Mouse (Mus musculus): Measurements from ENCODE around the gene Dnajb12. TPM values are rescaled to one million over a fixed set of nuclear protein-coding genes. Genes with fewer than 3 reads are reported as not detected.

Gene Dnajb12
- polyA plus RNA-seq, 1 experiment from 2014 or later = 25.3 TPM

- H3K4me3 ChIP-seq (ENCODE audit: low read depth, low read length) = 0 out of 2 replicates have a peak overlapping the region, but pooled peaks have one; percentile 5
- 9% methylated on average over 4 of the region's 4 CpGs for WGBS
- no peak overlapping the region for H3K27ac ChIP-seq (ENCODE audit: low read depth, low read length)
- peak overlapping the region; percentile 24; the same call in 1 of the 2 replicates for H3K9ac ChIP-seq (ENCODE audit: low read length)
- H3K4me2 ChIP-seq (ENCODE audit: low read depth, low read length, severe bottlenecking) = peak overlapping the region; percentile 44
- H3K4me1 ChIP-seq (replicated peaks; ENCODE audit: control insufficient read depth, insufficient read depth, low read length) = peaks cover 15% of the 10 kb centered on the region
- no peaks in the 10 kb centered on the region for H3K27me3 ChIP-seq (ENCODE audit: control insufficient read depth, insufficient read depth, low read length)
- DNase-seq (ENCODE audit: low spot score) (no peak), ATAC-seq (replicated peaks; ENCODE audit: low FRiP score) (no peak)
- no peaks in the 10 kb centered on the region for H3K9me3 ChIP-seq (ENCODE audit: control insufficient read depth, low read length)
- no peaks in the 10 kb centered on the region for H3K36me3 ChIP-seq (ENCODE audit: control insufficient read depth, insufficient read depth, low read length)
Observed at GRCm38 (mm10) chr10:59916159-59916558, 36.8 kb downstream of the Dnajb12 start.

- H3K4me2 ChIP-seq (ENCODE audit: low read depth, low read length, severe bottlenecking) = peak overlapping the region; percentile 44
- no peaks in the 10 kb centered on the region; the same call in 1 of the 2 replicates for H3K27me3 ChIP-seq (ENCODE audit: control insufficient read depth, insufficient read depth, low read length)
- under 1% methylated on average over 10 of the region's 10 CpGs for WGBS
- ATAC-seq (replicated peaks; ENCODE audit: low FRiP score) = peak; percentile 80
- no peaks in the 10 kb centered on the region for H3K36me3 ChIP-seq (ENCODE audit: control insufficient read depth, insufficient read depth, low read length)
- peaks cover 17% of the 10 kb centered on the region for H3K4me1 ChIP-seq (replicated peaks; ENCODE audit: control insufficient read depth, insufficient read depth, low read length)
- 0 out of 2 replicates have a peak overlapping the region, but pooled peaks have one; percentile 5 for H3K4me3 ChIP-seq (ENCODE audit: low read depth, low read length)
- peak overlapping the region; percentile 24; the same call in 1 of the 2 replicates for H3K9ac ChIP-seq (ENCODE audit: low read length)
- no peak overlapping the region for H3K27ac ChIP-seq (ENCODE audit: low read depth, low read length)
- DNase-seq (ENCODE audit: low spot score) = peak; percentile 79
- no peaks in the 10 kb centered on the region for H3K9me3 ChIP-seq (ENCODE audit: control insufficient read depth, low read length)
Observed at GRCm38 (mm10) chr10:59916649-59917048, 37.3 kb downstream of the Dnajb12 start.

GRCm38 (mm10) chr10:59918111-59918510 lies 38.8 kb downstream of the Dnajb12 start:
- no peak overlapping the region for H3K9ac ChIP-seq (ENCODE audit: low read length)
- no peaks in the 10 kb centered on the region for H3K36me3 ChIP-seq (ENCODE audit: control insufficient read depth, insufficient read depth, low read length)
- 89% methylated on average over 4 of the region's 4 CpGs for WGBS
- H3K27me3 ChIP-seq (ENCODE audit: control insufficient read depth, insufficient read depth, low read length) = no peaks in the 10 kb centered on the region; the same call in 1 of the 2 replicates
- H3K4me2 ChIP-seq (ENCODE audit: low read depth, low read length, severe bottlenecking) = no peak overlapping the region
- H3K4me3 ChIP-seq (ENCODE audit: low read depth, low read length) = no peak overlapping the region
- no peak overlapping the region for H3K27ac ChIP-seq (ENCODE audit: low read depth, low read length)
- peaks cover 15% of the 10 kb centered on the region for H3K4me1 ChIP-seq (replicated peaks; ENCODE audit: control insufficient read depth, insufficient read depth, low read length)
- DNase-seq (ENCODE audit: low spot score) (no peak), ATAC-seq (replicated peaks; ENCODE audit: low FRiP score) (no peak)
- no peaks in the 10 kb centered on the region for H3K9me3 ChIP-seq (ENCODE audit: control insufficient read depth, low read length)

GRCm38 (mm10) chr10:59919494-59920181 lies 40.3 kb downstream of the Dnajb12 start:
- no peak overlapping the region for H3K4me2 ChIP-seq (ENCODE audit: low read depth, low read length, severe bottlenecking)
- no peak for ATAC-seq (replicated peaks; ENCODE audit: low FRiP score)
- H3K27me3 ChIP-seq (ENCODE audit: control insufficient read depth, insufficient read depth, low read length) = no peaks in the 10 kb centered on the region; the same call in 1 of the 2 replicates
- no peaks in the 10 kb centered on the region for H3K36me3 ChIP-seq (ENCODE audit: control insufficient read depth, insufficient read depth, low read length)
- 50% methylated on average over 15 of the region's 15 CpGs for WGBS
- DNase-seq (ENCODE audit: low spot score) = no peak
- no peak overlapping the region for H3K4me3 ChIP-seq (ENCODE audit: low read depth, low read length)
- H3K4me1 ChIP-seq (replicated peaks; ENCODE audit: control insufficient read depth, insufficient read depth, low read length) = peaks cover 15% of the 10 kb centered on the region
- H3K9ac ChIP-seq (ENCODE audit: low read length) = no peak overlapping the region
- H3K9me3 ChIP-seq (ENCODE audit: control insufficient read depth, low read length) = no peaks in the 10 kb centered on the region
- H3K27ac ChIP-seq (ENCODE audit: low read depth, low read length) = peak overlapping the region; percentile 74

- WGBS = 30% methylated on average over 7 of the region's 7 CpGs
- H3K27ac ChIP-seq (ENCODE audit: low read depth, low read length) = peak overlapping the region; percentile 74
- H3K9ac ChIP-seq (ENCODE audit: low read length) = peak overlapping the region; percentile 49
- peak overlapping the region; percentile 65 for H3K4me2 ChIP-seq (ENCODE audit: low read depth, low read length, severe bottlenecking)
- H3K9me3 ChIP-seq (ENCODE audit: control insufficient read depth, low read length) = no peaks in the 10 kb centered on the region
- H3K27me3 ChIP-seq (ENCODE audit: control insufficient read depth, insufficient read depth, low read length) = no peaks in the 10 kb centered on the region; the same call in 1 of the 2 replicates
- peak; percentile 26 for ATAC-seq (replicated peaks; ENCODE audit: low FRiP score)
- peak; percentile 63 for DNase-seq (ENCODE audit: low spot score)
- no peaks in the 10 kb centered on the region for H3K36me3 ChIP-seq (ENCODE audit: control insufficient read depth, insufficient read depth, low read length)
- peaks cover 15% of the 10 kb centered on the region for H3K4me1 ChIP-seq (replicated peaks; ENCODE audit: control insufficient read depth, insufficient read depth, low read length)
- peak overlapping the region; percentile 31; the same call in 1 of the 2 replicates for H3K4me3 ChIP-seq (ENCODE audit: low read depth, low read length)
Observed at GRCm38 (mm10) chr10:59920485-59920809, 41.1 kb downstream of the Dnajb12 start.

GRCm38 (mm10) chr10:59920810-59921681 lies 41.7 kb downstream of the Dnajb12 start:
- H3K27ac ChIP-seq (ENCODE audit: low read depth, low read length) = peak overlapping the region; percentile 74
- no peaks in the 10 kb centered on the region for H3K36me3 ChIP-seq (ENCODE audit: control insufficient read depth, insufficient read depth, low read length)
- peak overlapping the region; percentile 65 for H3K4me2 ChIP-seq (ENCODE audit: low read depth, low read length, severe bottlenecking)
- DNase-seq (ENCODE audit: low spot score) (peak; percentile 85), ATAC-seq (replicated peaks; ENCODE audit: low FRiP score) (peak; percentile 55)
- peaks cover 15% of the 10 kb centered on the region for H3K4me1 ChIP-seq (replicated peaks; ENCODE audit: control insufficient read depth, insufficient read depth, low read length)
- WGBS = 8% methylated on average over 33 of the region's 33 CpGs
- no peaks in the 10 kb centered on the region for H3K9me3 ChIP-seq (ENCODE audit: control insufficient read depth, low read length)
- H3K27me3 ChIP-seq (ENCODE audit: control insufficient read depth, insufficient read depth, low read length) = no peaks in the 10 kb centered on the region; the same call in 1 of the 2 replicates
- H3K4me3 ChIP-seq (ENCODE audit: low read depth, low read length) = peak overlapping the region; percentile 31
- peak overlapping the region; percentile 49 for H3K9ac ChIP-seq (ENCODE audit: low read length)

- ATAC-seq (replicated peaks; ENCODE audit: low FRiP score) = no peak
- Histone ChIP-seq H3K9me3 (ENCODE audit: control insufficient read depth, low read length) (no peaks in the 10 kb centered on the region), H3K27me3 (ENCODE audit: control insufficient read depth, insufficient read depth, low read length) (no peaks in the 10 kb centered on the region; the same call in 1 of the 2 replicates), H3K4me3 (ENCODE audit: low read depth, low read length) (no peak overlapping the region), H3K27ac (ENCODE audit: low read depth, low read length) (no peak overlapping the region), H3K4me2 (ENCODE audit: low read depth, low read length, severe bottlenecking) (no peak overlapping the region), H3K36me3 (ENCODE audit: control insufficient read depth, insufficient read depth, low read length) (no peaks in the 10 kb centered on the region), H3K4me1 (replicated peaks; ENCODE audit: control insufficient read depth, insufficient read depth, low read length) (peaks cover 13% of the 10 kb centered on the region), H3K9ac (ENCODE audit: low read length) (no peak overlapping the region)
- WGBS = 87% methylated on average over 2 of the region's 2 CpGs
- no peak for DNase-seq (ENCODE audit: low spot score)
Observed at GRCm38 (mm10) chr10:59923493-59923892, 44.1 kb downstream of the Dnajb12 start.

GRCm38 (mm10) chr10:59924305-59924704 lies 44.9 kb downstream of the Dnajb12 start:
- no peak overlapping the region for H3K9ac ChIP-seq (ENCODE audit: low read length)
- peaks cover 13% of the 10 kb centered on the region for H3K4me1 ChIP-seq (replicated peaks; ENCODE audit: control insufficient read depth, insufficient read depth, low read length)
- H3K27ac ChIP-seq (ENCODE audit: low read depth, low read length) = no peak overlapping the region
- H3K27me3 ChIP-seq (ENCODE audit: control insufficient read depth, insufficient read depth, low read length) = no peaks in the 10 kb centered on the region; the same call in 1 of the 2 replicates
- H3K4me3 ChIP-seq (ENCODE audit: low read depth, low read length) = no peak overlapping the region
- no peak overlapping the region for H3K4me2 ChIP-seq (ENCODE audit: low read depth, low read length, severe bottlenecking)
- 25% methylated on average over 3 of the region's 3 CpGs for WGBS
- H3K9me3 ChIP-seq (ENCODE audit: control insufficient read depth, low read length) = no peaks in the 10 kb centered on the region
- DNase-seq (ENCODE audit: low spot score) = no peak
- no peak for ATAC-seq (replicated peaks; ENCODE audit: low FRiP score)
- no peaks in the 10 kb centered on the region for H3K36me3 ChIP-seq (ENCODE audit: control insufficient read depth, insufficient read depth, low read length)

Measured in forebrain, embryonic 11.5 days (tissue).